Mouse (Mus musculus): ENCODE measurements around the gene Plekhd1.

Plekhd1 gene

GRCm38 (mm10) chr12:80699144-80699531 is 6.7 kb downstream of the Plekhd1 start:
- no peak for DNase-seq (ENCODE audit: low read depth, low spot score)

GRCm38 (mm10) chr12:80701332-80701731 is 8.9 kb downstream of the Plekhd1 start:
- no peak for DNase-seq (ENCODE audit: low read depth, low spot score)

GRCm38 (mm10) chr12:80706208-80706914 is 14.0 kb downstream of the Plekhd1 start:
- DNase-seq (ENCODE audit: low read depth, low spot score): no peak

- no peak for DNase-seq (ENCODE audit: low read depth, low spot score)
These were observed 14.7 kb downstream of the Plekhd1 start for GRCm38 (mm10) chr12:80706915-80707604.

- no peak for DNase-seq (ENCODE audit: low read depth, low spot score)
These were observed 23.5 kb downstream of the Plekhd1 start for GRCm38 (mm10) chr12:80715915-80716314.

GRCm38 (mm10) chr12:80719141-80719540 is 26.8 kb downstream of the Plekhd1 start:
- DNase-seq (ENCODE audit: low read depth, low spot score): no peak

- no peak for DNase-seq (ENCODE audit: low read depth, low spot score)
These were observed 28.1 kb downstream of the Plekhd1 start for GRCm38 (mm10) chr12:80720507-80720906.

GRCm38 (mm10) chr12:80721458-80721857 is 29.1 kb downstream of the Plekhd1 start:
- no peak for DNase-seq (ENCODE audit: low read depth, low spot score)

GRCm38 (mm10) chr12:80724853-80725559 is 32.6 kb downstream of the Plekhd1 start:
- peak; percentile 29 for DNase-seq (ENCODE audit: low read depth, low spot score)

GRCm38 (mm10) chr12:80728207-80728606 is 35.8 kb downstream of the Plekhd1 start:
- DNase-seq (ENCODE audit: low read depth, low spot score): no peak

GRCm38 (mm10) chr12:80728814-80729213 is 36.4 kb downstream of the Plekhd1 start:
- DNase-seq (ENCODE audit: low read depth, low spot score): no peak

GRCm38 (mm10) chr12:80729758-80730530 is 37.6 kb downstream of the Plekhd1 start:
- DNase-seq (ENCODE audit: low read depth, low spot score): peak; percentile 38

GRCm38 (mm10) chr12:80730567-80730966 is 38.2 kb downstream of the Plekhd1 start:
- peak; percentile 73 for DNase-seq (ENCODE audit: low read depth, low spot score)

GRCm38 (mm10) chr12:80734526-80735470 is 42.4 kb downstream of the Plekhd1 start:
- DNase-seq (ENCODE audit: low read depth, low spot score): no peak

- peak; percentile 85 for DNase-seq (ENCODE audit: low read depth, low spot score)
These were observed 44.3 kb downstream of the Plekhd1 start for GRCm38 (mm10) chr12:80736464-80737282.

- DNase-seq (ENCODE audit: low read depth, low spot score): no peak
These were observed 44.9 kb downstream of the Plekhd1 start for GRCm38 (mm10) chr12:80737283-80737600.

- DNase-seq (ENCODE audit: low read depth, low spot score): no peak
These were observed 47.1 kb downstream of the Plekhd1 start for GRCm38 (mm10) chr12:80739482-80739881.

- no peak for DNase-seq (ENCODE audit: low read depth, low spot score)
These were observed 52.2 kb downstream of the Plekhd1 start for GRCm38 (mm10) chr12:80744614-80745013.

GRCm38 (mm10) chr12:80746031-80746813 is 53.8 kb downstream of the Plekhd1 start:
- no peak for DNase-seq (ENCODE audit: low read depth, low spot score)

Measured in telencephalon, adult 2 months (tissue).